Mouse (Mus musculus) lung, postnatal 0 days (tissue): ENCODE results near the gene Zfp551. TPM values are rescaled to one million over a fixed set of nuclear protein-coding genes. Genes with fewer than 3 reads are reported as not detected.

Experiments used
- ATAC-seq: fragments of 200-750 bp; cut with Nextera tagmentation; 2 replicates; pipeline ENCODE4 v1.8.0; 2017; ENCODE audit warnings: moderate library complexity
- DNase-seq: peaks from one replicate; pipeline ENCODE4 v3.0.0-alpha.2; 2016; ENCODE audit warnings: low spot score
- H3K27ac ChIP-seq: fragments of 300-500 bp; sonication (generic); 2 replicates; pipeline ENCODE4 v1.5.1; 2014; ENCODE audit warnings: antibody characterized with exemption, mild to moderate bottlenecking, low read length, mixed read lengths
- H3K27me3 ChIP-seq: fragments of 300-500 bp; sonication (generic); replicated peaks from 2 replicates; pipeline ENCODE4 v1.6.1; 2014; ENCODE audit warnings: low read length, mixed read lengths; ENCODE audit not compliant: insufficient read depth
- H3K36me3 ChIP-seq: fragments of 300-500 bp; sonication (generic); 2 replicates; pipeline ENCODE4 v1.6.1; 2014; ENCODE audit warnings: low read length, mixed read lengths; ENCODE audit not compliant: insufficient read depth
- H3K4me1 ChIP-seq: fragments of 300-500 bp; sonication (generic); 2 replicates; pipeline ENCODE4 v1.6.1; 2014; ENCODE audit warnings: antibody characterized with exemption, low read depth, low read length, mixed read lengths; ENCODE audit not compliant: insufficient read depth
- H3K4me2 ChIP-seq: fragments of 300-500 bp; sonication (generic); replicated peaks from 2 replicates; pipeline ENCODE4 v1.6.1; 2014; ENCODE audit warnings: low read depth, mild to moderate bottlenecking, low read length, moderate library complexity, mixed read lengths
- H3K4me3 ChIP-seq: fragments of 300-500 bp; sonication (generic); 2 replicates; pipeline ENCODE4 v1.5.1; 2014; ENCODE audit warnings: low read depth, low read length
- H3K9ac ChIP-seq: fragments of 300-500 bp; sonication (generic); replicated peaks from 2 replicates; pipeline ENCODE4 v1.6.1; 2014; ENCODE audit warnings: low read depth, mild to moderate bottlenecking
- H3K9me3 ChIP-seq: fragments of 300-500 bp; sonication (generic); 2 replicates; pipeline ENCODE4 v1.6.1; 2016; ENCODE audit warnings: low read length, mixed read lengths
- CTCF ChIP-seq: IDR thresholded peaks from 2 replicates; pipeline ENCODE4 v1.5.1; 2016; ENCODE audit warnings: antibody characterized with exemption, mild to moderate bottlenecking
- EP300 ChIP-seq: IDR thresholded peaks from 2 replicates; pipeline ENCODE4 v1.6.1; 2016; ENCODE audit warnings: antibody characterized with exemption, mild to moderate bottlenecking, control low read depth
- WGBS: fragments of 180-500 bp; shearing (Covaris S2); extraction: QIAGEN DNeasy Blood & Tissue Kit; methylation state at CpG from one replicate; pipeline ENCODE4 v1.1.7; 2014; 5-methylcytosine and 5-hydroxymethylcytosine counted together
- polyA plus RNA-seq: library from polyadenylated mRNA; unstranded; fragments of >200 nt; fragmentation: Nextera tagmentation; extraction: Ambion mirVana; gene quantifications from 2 replicates; pipeline ENCODE4 v1.2.1, GENCODE M21; 2015

Gene Zfp551
- 2.5 TPM in 2 replicates for polyA plus RNA-seq

GRCm38 (mm10) chr7:12422245-12422849 is at the start of gene Zfp551:
TSS of gene Zfp551 (minus strand) at chr7:12422751.
- Histone ChIP-seq H3K4me3 (peak within 1 kb of the TSS; percentile 54), H3K27ac (peak within 1 kb of the TSS; percentile 52; the same call in 1 of the 2 replicates), H3K9me3 (no peaks in the 10 kb centered on the region), H3K4me2 (peak within 1 kb of the TSS; percentile 57), H3K27me3 (no peaks in the 10 kb centered on the region), H3K4me1 (no peaks in the 10 kb centered on the region), H3K9ac (peak within 1 kb of the TSS; percentile 62), H3K36me3 (no peaks in the 10 kb centered on the region)
- no peak for TF ChIP-seq CTCF
- TF ChIP-seq EP300: no peak
- ATAC-seq (peak; percentile 97), DNase-seq (peak; percentile 61)
- WGBS: under 1% methylated on average over 27 of the region's 27 CpGs

DNA sequence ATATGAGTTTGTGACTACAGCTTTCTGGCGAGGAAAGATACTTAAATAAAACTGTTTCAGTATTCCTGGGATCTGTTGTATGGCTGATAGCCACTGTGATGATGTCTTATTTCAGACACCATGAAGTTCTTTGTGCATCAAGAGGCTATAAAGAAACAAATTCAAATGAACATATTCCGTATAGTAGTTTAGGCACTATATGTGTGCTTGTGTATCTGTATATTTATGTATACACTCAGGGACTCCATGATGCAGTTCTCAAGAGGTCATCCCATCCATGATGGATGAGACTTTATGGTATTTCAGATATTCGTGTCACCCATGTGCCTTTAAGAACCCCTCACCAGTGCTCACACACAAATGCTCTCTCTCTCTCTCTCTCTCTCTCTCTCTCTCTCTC is 304 bp upstream of the Zfp551 start:
- H3K4me2 ChIP-seq: peak overlapping the region; percentile 57
- no peaks in the 10 kb centered on the region for H3K9me3 ChIP-seq
- no peak for TF ChIP-seq EP300
- no peak for TF ChIP-seq CTCF
- H3K4me1 ChIP-seq: no peaks in the 10 kb centered on the region
- WGBS: 56% methylated on average over 3 of the region's 3 CpGs
- H3K27me3 ChIP-seq: no peaks in the 10 kb centered on the region
- H3K36me3 ChIP-seq: no peaks in the 10 kb centered on the region
- H3K9ac ChIP-seq: 0 out of 2 replicates have a peak overlapping the region, but pooled peaks have one; percentile 62
- no peak for DNase-seq
- H3K27ac ChIP-seq: no peak overlapping the region
- no peak for ATAC-seq
- H3K4me3 ChIP-seq: peak overlapping the region; percentile 54

- peak overlapping the region; percentile 57 for H3K4me2 ChIP-seq
- TF ChIP-seq EP300 (no peak), CTCF (no peak)
- H3K36me3 ChIP-seq: peaks cover 5% of the 10 kb centered on the region; the same call in 1 of the 2 replicates
- H3K9me3 ChIP-seq: no peaks in the 10 kb centered on the region
- 0 out of 2 replicates have a peak overlapping the region, but pooled peaks have one; percentile 2 for H3K27ac ChIP-seq
- DNase-seq (no peak), ATAC-seq (peak; percentile 5; the same call in 1 of the 2 replicates)
- H3K4me1 ChIP-seq: no peaks in the 10 kb centered on the region
- no peaks in the 10 kb centered on the region for H3K27me3 ChIP-seq
- WGBS: 40% methylated on average over 5 of the region's 5 CpGs
- peak overlapping the region; percentile 62 for H3K9ac ChIP-seq
- H3K4me3 ChIP-seq: peak overlapping the region; percentile 54
These were observed 810 bp downstream of the Zfp551 start for GRCm38 (mm10) chr7:12421741-12422140.

DNA sequence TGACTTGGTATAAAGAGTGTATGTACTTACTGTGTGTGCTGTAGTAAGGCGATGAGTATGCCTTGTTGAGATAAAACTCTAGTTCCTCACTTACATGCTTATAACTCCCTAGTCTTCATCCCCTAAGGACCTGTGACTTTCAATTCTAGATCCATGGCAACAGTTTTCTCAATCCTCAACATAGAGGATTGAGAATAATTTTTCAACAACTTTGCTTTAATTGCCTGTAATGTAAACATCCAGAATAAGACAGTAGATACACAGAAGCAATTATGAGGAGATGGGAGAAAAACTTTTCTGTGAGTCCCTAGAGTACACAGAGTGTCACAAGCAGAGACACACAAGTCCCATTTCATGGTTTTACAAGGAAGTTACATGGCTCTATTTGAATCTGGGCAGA is 53.4 kb downstream of the Zfp551 start, which contains the start of gene Vmn1r84:
Gene Vmn1r84, minus strand, starts transcription at position 101 of the 400 bp plus-strand sequence.
- ATAC-seq (no peak), DNase-seq (no peak)
- Histone ChIP-seq H3K9me3 (no peaks in the 10 kb centered on the region), H3K36me3 (no peaks in the 10 kb centered on the region), H3K27me3 (no peaks in the 10 kb centered on the region), H3K9ac (no peak within 1 kb of the TSS), H3K4me1 (no peaks in the 10 kb centered on the region), H3K4me2 (no peak within 1 kb of the TSS), H3K27ac (no peak within 1 kb of the TSS), H3K4me3 (no peak within 1 kb of the TSS)
- 59% methylated on average over 1 of the region's 1 CpGs for WGBS
- no peak for TF ChIP-seq EP300
- no peak for TF ChIP-seq CTCF

Other genes starting within 250 kb of the Zfp551 start
- gene Vmn1r80, start 233.5 kb downstream of the Zfp551 start, polyA plus RNA-seq: not detected in 2 replicates
- gene Vmn1r81, start 154.5 kb downstream of the Zfp551 start, polyA plus RNA-seq: not detected in 2 replicates
- not detected in 2 replicates for gene Vmn1r82, start 122.3 kb downstream of the Zfp551 start, polyA plus RNA-seq
- not detected in 2 replicates for gene Vmn1r83, start 93.3 kb downstream of the Zfp551 start, polyA plus RNA-seq
- gene Vmn1r84, start 53.5 kb downstream of the Zfp551 start, polyA plus RNA-seq: not detected in 2 replicates
- 9.7 and 10.1 TPM in 2 replicates for gene Zfp606, start 55.5 kb upstream of the Zfp551 start, polyA plus RNA-seq
- not detected in 2 replicates for gene 2900092C05Rik, start 89.8 kb upstream of the Zfp551 start, polyA plus RNA-seq
- gene Vmn2r53, start 186.0 kb upstream of the Zfp551 start, polyA plus RNA-seq: under 0.01 TPM in 1 of 2 replicates, not detected in the other
- not detected in 2 replicates for gene Vmn2r54, start 217.6 kb upstream of the Zfp551 start, polyA plus RNA-seq